Mouse (Mus musculus) limb, embryonic 11.5 days (tissue): Measurements from ENCODE around the gene Trim25. TPM values are rescaled to one million over a fixed set of nuclear protein-coding genes. Genes with fewer than 3 reads are reported as not detected.

Experiments used
- ATAC-seq: fragments of 200-750 bp; cut with Nextera tagmentation; 2 replicates; pipeline ENCODE4 v1.8.0; 2017; ENCODE audit warnings: low read depth; ENCODE audit not compliant: insufficient number of reproducible peaks, low FRiP score, low TSS enrichment
- DNase-seq: peaks from one replicate; pipeline ENCODE4 v3.0.0-alpha.2; 2015; ENCODE audit warnings: low spot score
- H3K27ac ChIP-seq: fragments of 300-500 bp; sonication (generic); replicated peaks from 2 replicates; pipeline ENCODE4 v1.5.1; 2014; ENCODE audit warnings: low read depth, mild to moderate bottlenecking, low read length
- H3K27me3 ChIP-seq: fragments of 300-500 bp; sonication (generic); 2 replicates; pipeline ENCODE4 v1.6.1; 2014; ENCODE audit warnings: mild to moderate bottlenecking, low read length, mixed read lengths; ENCODE audit not compliant: control insufficient read depth, insufficient read depth
- H3K36me3 ChIP-seq: fragments of 300-500 bp; sonication (generic); 2 replicates; pipeline ENCODE4 v1.6.1; 2014; ENCODE audit warnings: mild to moderate bottlenecking, low read length, moderate library complexity, mixed read lengths; ENCODE audit not compliant: control insufficient read depth, insufficient read depth
- H3K4me1 ChIP-seq: fragments of 300-500 bp; sonication (generic); 2 replicates; pipeline ENCODE4 v1.6.1; 2014; ENCODE audit warnings: low read length, mixed read lengths; ENCODE audit not compliant: control insufficient read depth, insufficient read depth
- H3K4me2 ChIP-seq: fragments of 300-500 bp; sonication (generic); 2 replicates; pipeline ENCODE4 v1.6.1; 2014; ENCODE audit warnings: low read depth, mild to moderate bottlenecking, moderate library complexity; ENCODE audit not compliant: severe bottlenecking
- H3K4me3 ChIP-seq: fragments of 300-500 bp; sonication (generic); 2 replicates; pipeline ENCODE4 v1.5.1; 2014; ENCODE audit warnings: low read depth, low read length
- H3K9ac ChIP-seq: fragments of 300-500 bp; sonication (generic); 2 replicates; pipeline ENCODE4 v1.6.1; 2014; ENCODE audit warnings: mild to moderate bottlenecking, low read length
- H3K9me3 ChIP-seq: fragments of 300-500 bp; sonication (generic); 2 replicates; pipeline ENCODE4 v1.6.1; 2016; ENCODE audit warnings: low read length; ENCODE audit not compliant: control insufficient read depth
- WGBS: fragments of 180-500 bp; shearing (Covaris S2); extraction: QIAGEN DNeasy Blood & Tissue Kit; methylation state at CpG from one replicate; pipeline ENCODE4 v1.1.7; 2014; 5-methylcytosine and 5-hydroxymethylcytosine counted together
- polyA plus RNA-seq: library from polyadenylated mRNA; unstranded; fragments of >200 nt; fragmentation: Nextera tagmentation; extraction: Ambion mirVana; gene quantifications from 2 replicates; pipeline ENCODE4 v1.2.1, GENCODE M21; 2014

The Trim25 gene
- polyA plus RNA-seq, 1 experiment from 2014 or later, result 2.3 TPM

GRCm38 (mm10) chr11:89046021-89046420 is 46.8 kb downstream of the Trim25 start:
- Histone ChIP-seq H3K4me2 (no peak overlapping the region), H3K27ac (no peak overlapping the region), H3K4me1 (no peaks in the 10 kb centered on the region), H3K36me3 (peaks cover 7% of the 10 kb centered on the region), H3K9me3 (no peaks in the 10 kb centered on the region), H3K9ac (no peak overlapping the region), H3K4me3 (no peak overlapping the region), H3K27me3 (no peaks in the 10 kb centered on the region)
- ATAC-seq, result no peak
- DNase-seq, result no peak
- WGBS, result 93% methylated on average over 3 of the region's 3 CpGs

- H3K4me1 ChIP-seq, result no peaks in the 10 kb centered on the region
- no peak overlapping the region for H3K4me2 ChIP-seq
- no peak overlapping the region for H3K27ac ChIP-seq
- no peak for DNase-seq
- no peaks in the 10 kb centered on the region for H3K27me3 ChIP-seq
- peaks cover 7% of the 10 kb centered on the region; the same call in 1 of the 2 replicates for H3K36me3 ChIP-seq
- WGBS, result 93% methylated on average over 6 of the region's 6 CpGs
- no peak overlapping the region for H3K4me3 ChIP-seq
- ATAC-seq, result no peak
- no peaks in the 10 kb centered on the region for H3K9me3 ChIP-seq
- no peak overlapping the region for H3K9ac ChIP-seq
Measured at GRCm38 (mm10) chr11:89051767-89052166, 52.6 kb downstream of the Trim25 start.

- 89% methylated on average over 13 of the region's 13 CpGs for WGBS
- no peak overlapping the region for H3K4me3 ChIP-seq
- H3K4me1 ChIP-seq, result peaks cover 11% of the 10 kb centered on the region
- no peak for ATAC-seq
- no peak for DNase-seq
- no peak overlapping the region for H3K9ac ChIP-seq
- H3K27me3 ChIP-seq, result no peaks in the 10 kb centered on the region
- H3K36me3 ChIP-seq, result no peaks in the 10 kb centered on the region
- no peaks in the 10 kb centered on the region for H3K9me3 ChIP-seq
- H3K27ac ChIP-seq, result no peak overlapping the region
- H3K4me2 ChIP-seq, result no peak overlapping the region
Measured at GRCm38 (mm10) chr11:89055931-89056690, 56.9 kb downstream of the Trim25 start.

GRCm38 (mm10) chr11:89058515-89059270 is 59.5 kb downstream of the Trim25 start:
- ATAC-seq (no peak), DNase-seq (no peak)
- Histone ChIP-seq H3K4me2 (peak overlapping the region; percentile 89; the same call in 1 of the 2 replicates), H3K9ac (peak overlapping the region; percentile 12; the same call in 1 of the 2 replicates), H3K27me3 (no peaks in the 10 kb centered on the region), H3K4me3 (no peak overlapping the region), H3K9me3 (no peaks in the 10 kb centered on the region), H3K4me1 (peaks cover 11% of the 10 kb centered on the region), H3K36me3 (no peaks in the 10 kb centered on the region), H3K27ac (no peak overlapping the region)
- WGBS, result 73% methylated on average over 11 of the region's 11 CpGs

GRCm38 (mm10) chr11:89059919-89060422 is 60.8 kb downstream of the Trim25 start:
- peak overlapping the region; percentile 89 for H3K4me2 ChIP-seq
- H3K4me3 ChIP-seq, result peak overlapping the region; percentile 81
- H3K36me3 ChIP-seq, result no peaks in the 10 kb centered on the region
- DNase-seq (no peak), ATAC-seq (peak; percentile 75; the same call in 1 of the 2 replicates)
- H3K9me3 ChIP-seq, result no peaks in the 10 kb centered on the region
- H3K27me3 ChIP-seq, result no peaks in the 10 kb centered on the region
- peaks cover 11% of the 10 kb centered on the region for H3K4me1 ChIP-seq
- peak overlapping the region; percentile 78 for H3K9ac ChIP-seq
- H3K27ac ChIP-seq, result no peak overlapping the region
- under 1% methylated on average over 33 of the region's 33 CpGs for WGBS

GRCm38 (mm10) chr11:89060423-89061089 is 61.4 kb downstream of the Trim25 start:
- WGBS, result under 1% methylated on average over 58 of the region's 63 CpGs
- no peaks in the 10 kb centered on the region for H3K27me3 ChIP-seq
- no peaks in the 10 kb centered on the region for H3K9me3 ChIP-seq
- ATAC-seq, result peak; percentile 90
- H3K4me1 ChIP-seq, result peaks cover 11% of the 10 kb centered on the region
- H3K27ac ChIP-seq, result no peak overlapping the region
- no peaks in the 10 kb centered on the region for H3K36me3 ChIP-seq
- peak overlapping the region; percentile 78 for H3K9ac ChIP-seq
- H3K4me3 ChIP-seq, result peak overlapping the region; percentile 81
- H3K4me2 ChIP-seq, result peak overlapping the region; percentile 89
- DNase-seq, result peak; percentile 94

GRCm38 (mm10) chr11:89061362-89061761 is 62.2 kb downstream of the Trim25 start:
- no peaks in the 10 kb centered on the region for H3K36me3 ChIP-seq
- peaks cover 11% of the 10 kb centered on the region for H3K4me1 ChIP-seq
- WGBS, result 71% methylated on average over 7 of the region's 7 CpGs
- no peaks in the 10 kb centered on the region for H3K9me3 ChIP-seq
- DNase-seq (no peak), ATAC-seq (no peak)
- no peaks in the 10 kb centered on the region for H3K27me3 ChIP-seq
- no peak overlapping the region for H3K9ac ChIP-seq
- no peak overlapping the region for H3K4me2 ChIP-seq
- H3K27ac ChIP-seq, result no peak overlapping the region
- H3K4me3 ChIP-seq, result no peak overlapping the region

GRCm38 (mm10) chr11:89064312-89064711 is 65.1 kb downstream of the Trim25 start:
- Histone ChIP-seq H3K4me2 (no peak overlapping the region), H3K9ac (no peak overlapping the region), H3K4me3 (no peak overlapping the region), H3K36me3 (no peaks in the 10 kb centered on the region), H3K27me3 (no peaks in the 10 kb centered on the region), H3K4me1 (peaks cover 6% of the 10 kb centered on the region), H3K27ac (no peak overlapping the region), H3K9me3 (no peaks in the 10 kb centered on the region)
- 86% methylated on average over 6 of the region's 6 CpGs for WGBS
- DNase-seq (no peak), ATAC-seq (no peak)
